Mouse (Mus musculus): ENCODE data around the gene Dnajc11.
A peak's percentile ranks its signal among the peaks of the same experiment; 100 is the strongest.

Gene Dnajc11

DNA sequence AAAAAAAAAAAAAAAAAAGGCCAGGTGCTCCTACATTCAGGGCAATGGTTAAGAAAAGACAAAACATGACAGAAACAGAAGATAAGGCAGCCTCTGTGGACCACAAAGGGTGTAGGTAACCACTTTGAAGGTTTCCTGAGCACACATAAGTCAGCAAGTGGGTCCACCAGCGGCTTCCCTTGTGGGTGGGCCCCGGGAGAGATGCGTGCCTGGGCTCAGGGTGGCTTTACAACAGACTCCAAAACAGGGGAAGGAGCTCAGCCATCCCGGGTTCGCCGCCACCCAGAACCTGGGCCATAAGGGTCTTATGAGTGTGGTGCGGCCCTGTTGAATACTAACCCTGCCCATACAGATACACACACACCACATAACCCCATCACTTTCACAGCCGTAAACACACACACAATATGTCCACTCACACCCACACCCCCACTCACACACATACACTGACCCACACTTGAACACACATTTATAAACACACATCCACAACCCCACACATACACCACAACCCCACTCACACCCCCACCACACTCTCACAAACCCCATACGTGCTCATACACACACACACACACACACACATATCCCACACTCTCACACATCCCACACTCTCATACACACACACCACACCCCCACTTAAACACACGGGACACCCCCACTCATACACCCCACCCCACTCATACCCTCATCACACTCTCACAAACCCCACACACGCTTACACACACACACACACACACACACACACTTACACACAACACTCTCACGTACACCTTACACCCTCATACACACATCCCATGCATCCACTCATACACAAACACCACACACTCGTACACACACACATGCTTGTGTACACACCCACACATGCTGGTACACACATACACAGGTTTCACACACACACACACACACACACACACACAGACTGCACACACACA, 651 bp upstream of the Dnajc11 start:
- peak; percentile 13 to 28 for DNase-seq (ENCODE audit: low read depth in 2 of 2, low spot score in 2 of 2)

DNA sequence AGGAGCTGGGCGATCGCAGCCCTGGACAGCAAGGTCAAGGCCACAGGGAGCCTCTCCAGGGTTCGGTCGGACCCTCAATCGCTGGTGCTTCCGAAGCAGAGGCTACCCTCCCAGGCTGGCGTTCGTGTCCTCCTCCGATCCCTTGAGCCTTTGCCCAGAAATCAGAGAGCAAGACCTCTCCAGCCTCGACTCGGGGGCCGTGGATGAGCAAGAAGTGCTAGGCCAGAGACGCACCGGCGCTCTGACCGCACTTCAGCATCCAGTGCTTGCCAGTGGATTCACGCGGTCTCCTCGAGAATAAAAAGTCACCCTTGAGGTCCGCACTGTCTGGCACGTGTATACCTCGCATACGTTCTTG, 703 bp downstream of the Dnajc11 start:
- DNase-seq (ENCODE audit: low read depth in 2 of 2, low spot score in 2 of 2), result peak; percentile 3

DNA sequence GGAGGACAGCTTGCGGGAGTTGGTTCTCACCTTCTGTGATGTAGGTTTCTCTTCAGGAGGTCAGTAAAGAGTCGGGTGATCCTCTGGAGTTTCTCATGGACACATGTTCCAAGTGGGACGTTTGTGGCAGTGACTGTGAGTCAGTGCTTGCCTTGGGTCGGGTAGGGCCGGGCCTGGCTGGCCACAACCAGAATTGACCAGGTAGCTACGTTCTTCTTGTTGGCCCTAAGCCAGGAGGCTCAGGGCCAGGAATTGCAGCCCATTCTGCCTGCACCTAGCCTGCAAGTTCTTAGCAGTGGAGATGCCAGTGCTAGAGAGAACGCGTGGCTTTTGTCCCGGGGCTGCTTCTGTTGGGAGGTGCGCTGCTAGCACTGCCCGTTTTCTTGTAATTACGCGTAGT, 4.0 kb downstream of the Dnajc11 start:
- no peak for DNase-seq (ENCODE audit: low read depth in 2 of 2, low spot score in 2 of 2)

DNA sequence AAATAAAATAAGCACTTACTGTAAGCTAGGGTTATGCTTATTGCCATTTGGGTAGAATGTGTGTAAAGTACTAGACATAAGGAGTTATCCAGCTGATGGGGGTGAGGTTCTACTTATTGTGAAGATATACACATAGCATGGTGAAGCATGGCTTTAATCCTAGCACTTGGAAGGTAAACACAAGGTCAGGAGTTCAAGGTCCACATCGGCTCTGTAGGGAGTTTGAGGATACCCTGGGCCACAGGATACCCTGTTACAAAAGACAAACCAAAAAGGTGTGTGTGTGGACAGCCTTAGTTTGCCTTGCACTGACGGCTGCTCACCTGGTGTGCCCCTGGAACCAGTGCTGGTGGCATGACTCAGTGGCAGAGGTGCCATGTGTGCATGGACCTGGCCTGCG, 4.6 kb downstream of the Dnajc11 start:
- DNase-seq (ENCODE audit: low read depth in 2 of 2, low spot score in 2 of 2), result no peak

DNA sequence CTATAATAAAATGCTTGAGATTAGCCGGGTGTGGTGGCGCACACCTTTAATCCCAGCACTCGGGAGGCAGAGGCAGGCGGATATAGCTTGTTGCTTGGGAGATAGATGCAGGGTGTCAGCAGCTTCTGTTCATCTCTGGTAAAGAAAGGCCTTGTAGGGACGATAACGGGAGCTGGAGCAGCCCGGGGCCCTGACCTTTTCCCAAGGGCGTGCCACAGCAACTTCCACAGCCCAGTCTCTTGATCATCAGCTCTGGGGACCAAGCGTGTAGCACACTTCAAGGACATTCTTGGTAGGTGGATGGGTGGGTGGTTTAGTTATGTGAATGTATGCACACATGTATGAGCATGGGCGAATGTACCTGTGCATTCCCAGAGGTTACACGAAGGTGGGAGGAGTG, 12.7 kb downstream of the Dnajc11 start:
- DNase-seq (ENCODE audit: low read depth in 2 of 2, low spot score in 2 of 2), result no peak

DNA sequence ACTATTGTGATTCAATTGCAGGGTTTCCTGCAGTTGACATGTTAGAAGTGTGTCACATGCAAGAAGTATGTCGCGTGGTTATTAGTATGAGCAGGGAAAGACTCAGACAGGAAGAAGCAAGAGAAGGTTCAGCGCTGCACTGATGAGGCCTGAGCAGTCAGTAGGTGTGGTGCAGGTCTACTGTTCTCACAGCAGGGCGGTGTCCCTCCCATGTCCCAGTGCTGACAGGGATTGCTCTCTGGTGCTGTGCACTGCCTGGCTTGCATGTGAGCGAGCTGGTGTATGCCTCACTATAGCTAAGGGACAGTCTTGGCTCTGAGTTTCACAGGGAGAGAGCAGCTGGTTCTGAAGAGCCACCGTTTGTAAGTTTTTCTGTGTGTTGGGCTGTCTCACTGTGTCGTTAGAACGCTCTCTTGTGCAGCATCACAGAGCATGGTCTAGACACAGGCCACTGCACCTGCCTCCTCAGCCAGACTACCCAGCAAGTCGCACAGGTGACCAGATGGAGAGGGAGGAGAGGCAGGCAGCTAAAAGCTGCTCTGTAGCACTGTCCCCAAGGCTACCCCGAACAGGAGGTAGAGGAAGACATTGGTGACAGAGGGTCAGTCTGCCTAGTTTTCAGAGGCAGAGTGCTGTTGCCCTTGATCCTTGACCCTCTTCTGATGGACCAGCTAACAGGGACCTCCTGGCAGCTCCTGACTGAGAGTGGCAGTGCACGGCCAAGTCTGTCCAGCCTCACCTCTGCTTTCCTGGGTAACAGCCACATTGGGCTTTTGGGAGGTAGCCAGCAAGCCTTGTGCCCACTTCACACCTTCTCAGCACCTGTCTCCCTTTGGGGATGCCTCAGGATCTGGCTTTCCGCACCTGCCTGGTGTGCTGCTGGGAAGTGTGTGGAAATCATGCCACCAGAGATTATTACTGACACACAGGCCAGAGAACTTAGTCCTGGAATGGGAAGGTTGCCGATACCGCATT, 15.3 kb downstream of the Dnajc11 start:
- no peak for DNase-seq (ENCODE audit: low read depth in 2 of 2, low spot score in 2 of 2)

DNA sequence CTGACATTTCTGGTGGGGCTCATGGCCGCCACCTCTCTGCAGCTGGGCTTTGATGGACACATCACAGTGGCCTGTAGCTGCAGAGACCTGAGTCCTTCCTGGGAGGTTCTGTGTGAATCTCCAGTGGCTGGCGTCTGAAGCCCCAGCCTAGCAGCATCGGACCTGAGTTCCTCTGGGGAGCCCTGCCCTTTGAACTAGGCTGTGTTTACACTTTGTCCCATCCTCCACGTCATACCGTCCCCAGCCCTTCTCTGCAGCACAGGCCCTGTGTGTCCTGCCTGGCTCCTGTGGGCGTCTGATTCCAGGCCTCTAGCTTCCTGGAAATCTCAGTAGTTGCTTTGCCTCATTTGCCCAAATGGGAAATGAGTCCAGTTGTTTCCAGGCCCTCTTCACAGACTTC, 19.7 kb downstream of the Dnajc11 start:
- no peak for DNase-seq (ENCODE audit: low read depth in 2 of 2, low spot score in 2 of 2)

DNA sequence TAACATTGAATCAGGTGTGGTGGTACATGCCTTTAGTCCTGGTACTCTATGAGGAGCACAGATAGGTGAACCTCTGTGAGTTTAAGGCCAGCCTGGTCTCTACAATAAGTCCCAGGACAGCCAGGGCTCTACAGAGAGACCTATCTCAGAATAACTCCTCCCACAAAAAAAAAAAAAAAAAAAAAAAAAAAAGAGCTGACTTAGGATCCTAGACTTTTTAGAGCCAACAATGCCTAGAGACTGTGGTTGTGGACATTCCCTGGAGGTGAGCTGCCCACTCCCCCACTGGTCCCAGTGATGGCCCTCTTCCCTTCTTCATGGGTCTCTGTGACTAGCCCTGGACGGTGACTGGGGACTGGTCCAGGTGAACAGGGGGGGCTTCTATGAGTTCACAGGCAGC, 22.3 kb downstream of the Dnajc11 start:
- no peak for DNase-seq (ENCODE audit: low read depth in 2 of 2, low spot score in 2 of 2)

DNA sequence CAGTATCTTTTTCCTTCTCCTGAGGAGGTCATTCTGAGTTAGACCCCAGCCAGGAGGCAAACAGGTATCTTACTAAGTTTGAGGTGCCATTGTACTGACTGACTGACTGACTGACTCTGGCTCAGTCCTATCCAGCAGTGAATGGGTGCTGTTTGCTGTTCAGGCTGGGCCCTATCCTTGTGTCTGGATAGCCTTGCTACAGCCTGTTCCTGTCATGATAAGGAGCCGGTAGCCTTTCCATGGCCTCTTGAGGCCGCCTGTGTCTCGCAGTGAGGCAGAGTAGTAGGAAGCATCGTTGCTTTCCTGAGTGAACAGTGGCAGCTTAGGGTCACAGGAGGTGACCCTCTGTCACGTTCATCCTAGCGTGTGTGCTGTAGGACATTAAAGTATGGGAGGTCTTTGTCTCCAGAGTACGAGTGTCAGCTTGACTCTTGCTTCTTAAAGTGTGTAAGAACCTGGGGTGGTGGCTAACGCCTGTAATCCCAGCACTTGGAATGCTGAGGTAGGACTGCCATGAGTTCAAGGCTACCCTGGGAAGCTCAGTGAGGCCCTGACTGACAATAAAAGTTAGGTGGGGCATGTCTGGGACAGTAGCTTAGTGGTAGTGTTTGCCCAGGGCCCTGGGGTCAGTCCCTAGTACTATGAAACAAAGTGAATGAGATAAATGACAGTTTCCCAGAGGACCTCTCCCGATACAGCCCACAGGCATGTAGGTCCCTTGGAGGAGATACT, 24.3 kb downstream of the Dnajc11 start:
- DNase-seq (ENCODE audit: low read depth in 2 of 2, low spot score in 2 of 2), result no peak

DNA sequence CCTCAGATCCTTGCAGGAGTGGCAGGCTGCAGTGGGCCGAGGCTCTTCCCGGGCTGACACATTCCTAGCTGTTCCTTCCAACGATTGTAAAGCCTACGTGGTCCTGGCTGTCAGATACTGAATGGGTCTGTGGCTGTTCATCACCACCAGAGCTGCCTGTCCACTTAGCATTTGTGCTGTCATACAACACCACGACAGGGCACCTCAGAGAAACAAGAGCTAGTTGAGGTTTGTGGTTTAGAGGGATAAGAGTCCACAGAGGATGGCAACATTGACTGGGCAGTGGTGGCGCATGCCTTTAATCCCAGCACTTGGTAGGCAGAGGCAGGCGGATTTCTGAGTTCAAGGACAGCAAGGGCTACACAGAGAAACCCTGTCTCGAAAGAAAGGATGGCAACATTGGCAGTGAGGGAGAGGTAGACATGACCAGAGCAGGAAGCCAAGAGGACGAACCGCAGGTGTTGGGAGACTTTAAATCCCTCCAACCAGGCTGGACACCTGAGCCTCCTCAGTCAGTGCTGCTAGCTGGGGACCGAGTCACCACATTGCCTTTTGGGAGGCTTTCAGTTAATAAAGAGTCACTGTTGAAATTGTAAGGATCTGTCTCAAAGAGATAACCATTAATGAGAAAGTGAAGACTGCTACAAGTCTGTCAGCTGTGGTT, 26.5 kb downstream of the Dnajc11 start:
- no peak for DNase-seq (ENCODE audit: low read depth in 2 of 2, low spot score in 2 of 2)

DNA sequence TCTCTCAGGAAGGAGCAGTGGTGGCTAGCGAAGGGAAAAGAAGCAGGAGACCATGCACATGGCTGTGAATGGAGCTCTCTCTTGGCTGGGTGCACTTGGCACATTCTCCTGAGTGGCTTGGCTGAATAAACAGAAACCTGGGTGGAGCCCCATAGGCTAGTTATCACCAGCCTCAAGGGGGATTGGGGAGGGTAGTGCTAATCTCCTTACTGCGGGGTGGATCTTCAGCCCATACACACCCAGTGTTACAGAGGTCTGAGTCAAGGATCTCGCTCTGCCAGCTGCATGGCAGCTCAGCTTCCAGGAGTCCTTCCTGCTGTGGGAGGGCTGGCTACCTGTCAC, 27.0 kb downstream of the Dnajc11 start:
- no peak for DNase-seq (ENCODE audit: low read depth in 2 of 2, low spot score in 2 of 2)

DNA sequence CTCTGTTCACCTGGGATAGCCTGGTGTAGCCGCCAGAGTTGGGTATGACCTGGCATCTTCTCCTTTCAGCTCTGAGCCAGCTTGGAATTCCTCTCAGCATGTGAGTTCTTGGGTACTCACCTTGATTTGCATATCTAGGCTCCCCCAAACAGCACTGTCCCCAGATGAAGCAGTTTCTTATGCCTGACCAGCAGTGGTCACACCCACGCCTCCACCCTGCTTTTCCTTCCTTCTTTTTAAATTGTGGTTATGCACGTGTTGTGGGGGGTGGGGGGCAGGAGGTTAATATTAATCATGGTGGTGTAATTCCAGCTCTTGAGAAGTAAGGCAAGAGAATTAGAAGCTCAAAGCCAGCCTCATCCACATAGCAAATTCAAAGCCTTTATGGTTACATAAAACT, 29.3 kb downstream of the Dnajc11 start:
- no peak for DNase-seq (ENCODE audit: low read depth in 2 of 2, low spot score in 2 of 2)

DNA sequence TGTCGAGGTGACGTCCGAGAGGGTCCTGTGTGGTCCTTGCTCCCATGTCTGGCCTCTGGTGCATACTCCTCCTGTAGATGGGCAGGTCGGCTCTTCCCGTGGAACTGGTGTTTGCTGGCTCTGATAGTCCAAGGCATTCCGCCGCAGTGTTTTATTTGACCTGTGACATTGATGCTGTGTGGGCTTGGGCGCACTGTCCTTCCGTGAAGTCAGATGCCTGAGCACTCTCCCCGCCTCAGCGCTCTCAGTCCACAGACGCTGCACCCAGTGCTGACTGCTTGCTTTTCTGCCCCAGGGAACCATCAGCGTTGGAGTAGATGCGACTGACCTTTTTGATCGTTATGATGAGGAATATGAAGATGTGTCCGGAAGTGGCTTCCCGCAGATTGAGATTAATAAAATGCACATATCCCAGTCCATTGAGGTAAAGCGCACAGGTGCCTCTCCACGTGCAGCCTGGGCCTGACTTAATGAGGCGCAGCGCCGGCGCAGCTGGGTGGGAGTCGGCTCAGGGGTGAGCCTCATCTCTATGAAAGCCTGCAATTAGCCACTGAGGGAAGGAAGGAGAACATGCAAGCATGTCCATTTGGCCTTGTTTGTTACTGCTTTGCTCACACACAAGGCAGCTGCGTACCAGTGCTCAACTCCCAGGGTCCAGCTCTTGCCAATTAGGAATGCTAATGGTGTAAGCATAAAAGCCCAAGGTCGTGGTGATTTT, 34.9 kb downstream of the Dnajc11 start:
- no peak for DNase-seq (ENCODE audit: low read depth in 2 of 2, low spot score in 2 of 2)

DNA sequence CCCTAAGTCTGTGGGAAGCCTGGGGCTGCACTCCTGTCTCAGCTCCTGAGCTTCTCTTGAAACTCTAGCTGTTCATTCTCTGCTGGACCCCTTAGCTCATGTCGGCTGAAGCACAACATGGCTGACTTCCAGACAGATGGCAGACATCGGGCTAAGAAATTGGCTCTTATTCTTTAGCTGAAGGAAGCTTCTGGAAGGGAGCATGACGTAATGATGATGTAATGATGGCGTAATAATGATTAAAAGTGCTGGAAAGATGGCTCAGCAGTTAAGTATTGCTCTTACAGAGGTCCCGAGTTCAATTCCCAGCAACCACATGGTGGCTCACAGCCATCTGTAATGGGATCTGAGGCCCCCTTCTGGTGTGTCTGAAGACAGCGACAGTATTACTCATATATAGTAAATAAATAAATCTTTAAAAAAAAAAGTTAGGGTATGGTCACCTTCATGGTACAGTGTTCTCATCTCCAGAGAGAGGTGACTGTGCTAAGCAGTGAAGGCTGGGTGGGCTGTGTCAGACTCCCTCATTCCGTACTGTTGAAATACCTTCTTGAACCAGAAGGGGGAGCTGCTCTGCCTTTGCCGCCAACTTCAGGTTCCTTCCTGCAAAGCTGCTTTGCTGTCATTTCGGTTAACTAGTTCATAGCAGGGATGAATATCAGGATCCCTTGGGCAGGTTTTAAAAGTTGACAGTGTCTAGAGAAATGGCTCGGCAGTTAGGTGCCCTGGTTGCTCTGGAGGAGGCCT, 38.9 kb downstream of the Dnajc11 start:
- peak in 1 of 2 experiments; percentile 30 for DNase-seq (ENCODE audit: low read depth in 2 of 2, low spot score in 2 of 2)

DNA sequence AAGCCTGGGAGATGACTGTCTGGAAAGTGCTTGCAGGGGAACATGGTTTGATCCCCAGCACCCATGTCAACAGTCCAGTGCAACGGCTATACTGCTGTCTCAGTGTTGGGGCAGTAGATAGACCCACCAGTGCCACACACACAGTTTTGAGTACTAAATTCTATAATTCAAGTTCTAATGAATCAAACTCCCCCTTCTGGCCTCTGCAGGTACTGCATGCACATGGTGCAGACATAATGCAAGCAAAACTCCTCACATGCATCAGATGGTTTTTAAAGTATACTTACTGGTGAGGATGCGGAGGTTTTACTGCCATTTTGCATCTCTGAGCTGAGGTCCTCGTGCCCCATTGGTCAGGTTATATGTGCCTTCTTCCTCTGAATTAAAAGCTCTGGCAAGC, 42.0 kb downstream of the Dnajc11 start:
- peak in 1 of 2 experiments; percentile 55 for DNase-seq (ENCODE audit: low read depth in 2 of 2, low spot score in 2 of 2)

DNA sequence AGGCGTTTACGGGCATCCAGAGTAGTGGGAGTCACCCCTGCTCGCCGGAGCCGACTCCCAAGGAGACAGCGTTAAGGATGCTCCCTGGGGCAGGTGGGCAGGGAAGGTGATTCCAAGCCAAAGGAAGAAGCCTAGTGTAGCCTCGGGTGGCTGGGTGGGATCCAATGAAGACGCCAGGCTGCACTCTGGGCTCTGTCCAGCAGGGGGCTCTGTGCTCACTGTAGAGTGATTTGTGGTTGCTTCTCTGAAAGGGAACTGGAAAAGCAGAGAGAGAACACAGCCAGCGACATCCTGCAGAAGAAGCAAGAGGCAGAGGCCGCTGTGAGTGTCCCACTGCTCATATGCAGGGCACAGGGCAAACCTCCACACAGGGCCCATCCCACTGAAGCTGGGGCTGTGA, 44.3 kb downstream of the Dnajc11 start:
- peak; percentile 77 to 86 for DNase-seq (ENCODE audit: low read depth in 2 of 2, low spot score in 2 of 2)

DNA sequence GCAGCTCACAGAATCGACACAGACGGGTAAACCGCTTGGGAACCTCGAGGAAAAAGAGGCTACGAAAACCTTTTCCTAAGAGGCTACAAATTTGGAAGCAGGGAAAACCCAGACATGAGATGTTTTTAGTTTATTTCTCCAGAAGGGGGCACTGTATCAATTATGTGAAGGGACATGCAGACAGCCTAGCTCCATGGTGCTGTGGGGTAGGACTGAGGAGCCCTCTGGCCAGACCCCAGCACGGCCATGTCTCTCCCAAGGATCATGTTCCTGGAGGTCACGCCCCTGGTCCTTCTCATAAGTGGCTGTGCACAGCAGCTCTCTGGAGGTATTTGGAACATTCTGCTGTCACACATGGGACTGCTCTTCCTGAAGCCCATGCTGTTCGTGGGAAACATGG, 47.2 kb downstream of the Dnajc11 start:
- no peak for DNase-seq (ENCODE audit: low read depth in 2 of 2, low spot score in 2 of 2)

DNA sequence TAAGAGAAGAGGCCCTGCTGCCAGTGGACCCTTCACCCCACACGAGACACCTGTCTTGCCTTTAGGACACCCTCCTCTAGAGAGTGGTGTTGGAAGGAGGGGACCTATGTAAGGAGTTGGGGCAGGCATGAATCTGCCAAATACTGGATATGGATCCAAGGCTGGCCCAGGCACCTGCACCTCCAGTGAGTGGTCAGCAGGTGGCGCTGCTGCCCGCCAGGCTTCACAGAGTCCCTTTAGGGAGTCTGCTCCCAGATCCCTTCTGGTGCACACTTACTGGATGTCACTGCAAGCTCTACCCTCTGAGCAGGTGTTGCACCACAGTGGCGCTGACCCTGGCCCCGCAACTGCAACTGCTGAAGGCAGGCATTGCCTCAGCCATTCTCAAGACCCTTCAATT, 47.9 kb downstream of the Dnajc11 start:
- DNase-seq (ENCODE audit: low read depth in 2 of 2, low spot score in 2 of 2), result peak; percentile 73 to 79

DNA sequence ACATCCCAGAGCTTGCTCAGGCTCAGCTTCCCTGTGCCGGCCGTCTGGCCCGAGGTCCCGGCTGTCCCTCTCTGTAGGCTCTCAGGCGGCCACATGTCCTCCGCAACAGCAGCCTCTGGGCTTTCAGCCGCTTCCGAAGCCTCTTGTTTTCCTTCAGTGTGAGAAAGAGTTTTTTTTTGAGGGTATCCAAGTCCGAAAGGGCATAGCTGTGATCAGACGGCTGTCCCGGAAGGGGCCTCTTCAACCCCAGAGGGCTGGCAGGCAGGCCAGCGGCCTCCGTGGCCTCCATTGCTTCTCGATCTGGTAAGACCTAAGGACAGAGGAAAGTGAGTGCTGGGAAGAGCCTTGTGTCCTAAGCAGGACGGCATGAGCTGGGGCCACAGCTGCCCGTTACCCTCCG, 49.6 kb downstream of the Dnajc11 start:
- no peak for DNase-seq (ENCODE audit: low read depth in 2 of 2, low spot score in 2 of 2)

DNA sequence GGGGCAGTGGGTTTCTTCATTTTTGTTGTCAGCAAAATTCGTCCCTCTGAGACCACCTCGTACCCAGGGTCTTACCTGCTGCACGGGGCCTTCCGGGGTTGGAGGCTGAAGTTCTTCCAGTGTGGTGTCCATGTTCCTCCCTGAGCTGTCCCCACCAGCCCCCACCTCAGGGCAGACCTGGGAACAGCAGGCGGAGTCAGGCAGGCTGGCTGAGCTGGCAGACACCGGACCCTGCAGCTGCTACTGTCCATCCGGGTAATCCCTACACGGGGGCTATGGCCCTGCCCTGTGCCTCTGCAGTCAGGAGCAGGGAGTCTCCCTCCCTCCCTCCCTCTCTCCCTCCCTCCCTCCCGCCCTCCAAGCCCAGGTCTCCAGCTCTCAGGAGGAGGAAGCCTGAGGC, 50.1 kb downstream of the Dnajc11 start:
- DNase-seq (ENCODE audit: low read depth in 2 of 2, low spot score in 2 of 2), result no peak

All from CD8-positive naive resting alpha-beta T cell, adult 2 months (primary cell).